In genomic region chr15:51591406-51592068, GRCm38 (mm10) we compare ENCODE assay signal across 10 mouse cellular contexts.
DNase-seq lines count a peak whose midpoint lies in the region; ATAC-seq lines count a peak whose summit lies in the region.
"Had no signal": no experiment of that assay in that cellular context is flagged by ENCODE, and none has a peak within 500 bp of the region (broad histone marks: within the 10 kb centered on the region; RNA-seq: fewer than 3 reads in every experiment).

No protein-coding gene starts in this region.

- H3K36me3 ChIP-seq in heart, embryonic 13.5 days: no peaks in the 10 kb centered on the region
- no peaks in the 10 kb centered on the region for H3K36me3 ChIP-seq in forebrain, embryonic 15.5 days

- no peak for DNase-seq in heart, postnatal 10 days
- DNase-seq in NIH3T3 (ENCODE audit: low read depth): peak; percentile 33
- DNase-seq in lung, postnatal 14 days: peak; percentile 2
- no peak for DNase-seq in adrenal gland, adult 8-10 months
- no peak for DNase-seq in spleen, adult 12 weeks (ENCODE audit: low spot score)

- H3K27ac ChIP-seq in heart, embryonic 13.5 days (replicated peaks): 0 out of 2 replicates have a peak overlapping the region, but pooled peaks have one; percentile 42
- no peak overlapping the region for H3K27ac ChIP-seq in forebrain, embryonic 15.5 days (replicated peaks)
- H3K27ac ChIP-seq: liver, embryonic 14.5 days had no signal

- 41% methylated on average over 17 of the region's 17 CpGs for WGBS in heart, embryonic 13.5 days
- WGBS in forebrain, embryonic 15.5 days: 38% methylated on average over 17 of the region's 17 CpGs

- H3K4me2 ChIP-seq in heart, embryonic 13.5 days: peak overlapping the region; percentile 64
- H3K4me2 ChIP-seq in forebrain, embryonic 15.5 days (replicated peaks): peak overlapping the region; percentile 18

- ATAC-seq in heart, embryonic 13.5 days (ENCODE audit: extremely low read depth, insufficient number of reproducible peaks, low FRiP score, low TSS enrichment): no peak
- peak; percentile 61 for ATAC-seq in forebrain, embryonic 15.5 days (replicated peaks)
- ATAC-seq in megakaryocyte-erythroid progenitor cell, adult 5-6 weeks (replicated peaks; ENCODE audit: low FRiP score, low TSS enrichment, poor library complexity, severe bottlenecking): no peak

- peak overlapping the region; percentile 63; the same call in 1 of the 2 replicates for H3K9ac ChIP-seq in heart, embryonic 13.5 days
- H3K9ac ChIP-seq in forebrain, embryonic 15.5 days (replicated peaks): no peak overlapping the region
- H3K9ac ChIP-seq: liver, embryonic 14.5 days had no signal

- H3K9me3 ChIP-seq in heart, embryonic 13.5 days: no peaks in the 10 kb centered on the region
- H3K9me3 ChIP-seq in forebrain, embryonic 15.5 days: no peaks in the 10 kb centered on the region

- 0 out of 2 replicates have a peak, but pooled peaks cover 3% of the 10 kb centered on the region for H3K27me3 ChIP-seq in heart, embryonic 13.5 days (replicated peaks)
- no peaks in the 10 kb centered on the region for H3K27me3 ChIP-seq in forebrain, embryonic 15.5 days

- intact Hi-C loops in heart, postnatal 10 days (cut with DNase I): loop anchor here (5.0 kb wide), 1 partner anchor 704 kb away; no protein-coding TSS in a partner anchor

- H3K4me3 ChIP-seq in heart, embryonic 13.5 days: peak overlapping the region; percentile 32
- no peak overlapping the region; the same call in 1 of the 2 replicates for H3K4me3 ChIP-seq in forebrain, embryonic 15.5 days
- H3K4me3 ChIP-seq: erythroblast, embryonic 14.5 days had no signal

- H3K4me1 ChIP-seq in heart, embryonic 13.5 days: peaks cover 16% of the 10 kb centered on the region
- H3K4me1 ChIP-seq in forebrain, embryonic 15.5 days: peaks cover 15% of the 10 kb centered on the region

Comparison
In these comparisons a context has a peak if more than half of its experiments do, and no peak if none do; other contexts are left out.
1. DNase-seq: peak in NIH3T3 (single experiment) and lung, postnatal 14 days (single experiment); none in heart, postnatal 10 days (0 of 2), adrenal gland, adult 8-10 months (single experiment) and spleen, adult 12 weeks (single experiment).